Mouse (Mus musculus): ENCODE data around the gene Zdhhc16. TPM values are rescaled to one million over a fixed set of nuclear protein-coding genes. Genes with fewer than 3 reads are reported as not detected.
A peak's percentile ranks its signal among the peaks of the same experiment; 100 is the strongest.

The Zdhhc16 gene
- polyA plus RNA-seq, 1 experiment, result 43.9 TPM

- TF ChIP-seq CTCF (IDR thresholded peaks at IDR 0.05; ENCODE audit: low read depth, low read length) (no peak), POLR2A (IDR thresholded peaks at IDR 0.05; ENCODE audit: borderline replicate concordance, low read depth, low read length) (no peak)
- peak overlapping the region; percentile 87 for H3K4me3 ChIP-seq (ENCODE audit: insufficient read depth, low read length)
- peak overlapping the region; percentile 75 for H3K27ac ChIP-seq (ENCODE audit: insufficient read depth, low read depth, low read length)
- peaks cover 25% of the 10 kb centered on the region for H3K4me1 ChIP-seq (ENCODE audit: control insufficient read depth, insufficient read depth, low read length)
Measured at GRCm38 (mm10) chr19:41913774-41914591, 19.3 kb upstream of the Zdhhc16 start.

- H3K4me1 ChIP-seq (ENCODE audit: control insufficient read depth, insufficient read depth, low read length), result peaks cover 25% of the 10 kb centered on the region
- peak overlapping the region; percentile 75 for H3K27ac ChIP-seq (ENCODE audit: insufficient read depth, low read depth, low read length)
Measured at GRCm38 (mm10) chr19:41914592-41914882, 18.7 kb upstream of the Zdhhc16 start.

GRCm38 (mm10) chr19:41915294-41915693 is 18.0 kb upstream of the Zdhhc16 start:
- H3K4me3 ChIP-seq (ENCODE audit: insufficient read depth, low read length), result no peak overlapping the region
- peak overlapping the region; percentile 9; the same call in 1 of the 2 replicates for H3K27ac ChIP-seq (ENCODE audit: insufficient read depth, low read depth, low read length)
- peaks cover 25% of the 10 kb centered on the region for H3K4me1 ChIP-seq (ENCODE audit: control insufficient read depth, insufficient read depth, low read length)
- TF ChIP-seq CTCF (IDR thresholded peaks at IDR 0.05; ENCODE audit: low read depth, low read length), result no peak
- TF ChIP-seq POLR2A (IDR thresholded peaks at IDR 0.05; ENCODE audit: borderline replicate concordance, low read depth, low read length), result no peak

More at GRCm38 (mm10) chr19:41914592-41914882, 18.7 kb upstream of the Zdhhc16 start:
- H3K4me3 ChIP-seq (ENCODE audit: insufficient read depth, low read length), result peak overlapping the region; percentile 87; the same call in 1 of the 2 replicates

- TF ChIP-seq POLR2A (IDR thresholded peaks at IDR 0.05; ENCODE audit: borderline replicate concordance, low read depth, low read length) (no peak), CTCF (IDR thresholded peaks at IDR 0.05; ENCODE audit: low read depth, low read length) (no peak)
- H3K27ac ChIP-seq (ENCODE audit: insufficient read depth, low read depth, low read length), result peak overlapping the region; percentile 60
- H3K4me1 ChIP-seq (ENCODE audit: control insufficient read depth, insufficient read depth, low read length), result peaks cover 22% of the 10 kb centered on the region
- no peak overlapping the region for H3K4me3 ChIP-seq (ENCODE audit: insufficient read depth, low read length)
Measured at GRCm38 (mm10) chr19:41916853-41917252, 16.4 kb upstream of the Zdhhc16 start.

- TF ChIP-seq POLR2A (IDR thresholded peaks at IDR 0.05; ENCODE audit: borderline replicate concordance, low read depth, low read length), result no peak
- no peak for TF ChIP-seq CTCF (IDR thresholded peaks at IDR 0.05; ENCODE audit: low read depth, low read length)
- H3K4me1 ChIP-seq (ENCODE audit: control insufficient read depth, insufficient read depth, low read length), result peaks cover 22% of the 10 kb centered on the region
- no peak overlapping the region for H3K4me3 ChIP-seq (ENCODE audit: insufficient read depth, low read length)
- H3K27ac ChIP-seq (ENCODE audit: insufficient read depth, low read depth, low read length), result no peak overlapping the region
Measured at GRCm38 (mm10) chr19:41919471-41919870, 13.8 kb upstream of the Zdhhc16 start.

GRCm38 (mm10) chr19:41920412-41921067 is 12.7 kb upstream of the Zdhhc16 start:
- Histone ChIP-seq H3K27ac (ENCODE audit: insufficient read depth, low read depth, low read length) (no peak overlapping the region), H3K4me3 (ENCODE audit: insufficient read depth, low read length) (no peak overlapping the region), H3K4me1 (ENCODE audit: control insufficient read depth, insufficient read depth, low read length) (peaks cover 15% of the 10 kb centered on the region)
- TF ChIP-seq CTCF (IDR thresholded peaks at IDR 0.05; ENCODE audit: low read depth, low read length), result no peak
- no peak for TF ChIP-seq POLR2A (IDR thresholded peaks at IDR 0.05; ENCODE audit: borderline replicate concordance, low read depth, low read length)

GRCm38 (mm10) chr19:41932686-41933085 is 594 bp upstream of the Zdhhc16 start:
- Histone ChIP-seq H3K4me3 (ENCODE audit: insufficient read depth, low read length) (peak overlapping the region; percentile 85), H3K27ac (ENCODE audit: insufficient read depth, low read depth, low read length) (peak overlapping the region; percentile 24), H3K4me1 (ENCODE audit: control insufficient read depth, insufficient read depth, low read length) (peaks cover 10% of the 10 kb centered on the region)
- TF ChIP-seq POLR2A (IDR thresholded peaks at IDR 0.05; ENCODE audit: borderline replicate concordance, low read depth, low read length) (no peak), CTCF (IDR thresholded peaks at IDR 0.05; ENCODE audit: low read depth, low read length) (no peak)

- TF ChIP-seq CTCF (IDR thresholded peaks at IDR 0.05; ENCODE audit: low read depth, low read length) (no peak), POLR2A (IDR thresholded peaks at IDR 0.05; ENCODE audit: borderline replicate concordance, low read depth, low read length) (no peak)
- H3K4me3 ChIP-seq (ENCODE audit: insufficient read depth, low read length), result peak overlapping the region; percentile 82
- H3K27ac ChIP-seq (ENCODE audit: insufficient read depth, low read depth, low read length), result no peak overlapping the region
- peaks cover 10% of the 10 kb centered on the region for H3K4me1 ChIP-seq (ENCODE audit: control insufficient read depth, insufficient read depth, low read length)
Measured at GRCm38 (mm10) chr19:41934124-41934523, 844 bp downstream of the Zdhhc16 start.

GRCm38 (mm10) chr19:41935921-41936320 is 2.6 kb downstream of the Zdhhc16 start:
- H3K27ac ChIP-seq (ENCODE audit: insufficient read depth, low read depth, low read length), result no peak overlapping the region
- TF ChIP-seq CTCF (IDR thresholded peaks at IDR 0.05; ENCODE audit: low read depth, low read length) (no peak), POLR2A (IDR thresholded peaks at IDR 0.05; ENCODE audit: borderline replicate concordance, low read depth, low read length) (no peak)
- H3K4me1 ChIP-seq (ENCODE audit: control insufficient read depth, insufficient read depth, low read length), result peaks cover 10% of the 10 kb centered on the region
- no peak overlapping the region for H3K4me3 ChIP-seq (ENCODE audit: insufficient read depth, low read length)

GRCm38 (mm10) chr19:41938539-41938938 is 5.3 kb downstream of the Zdhhc16 start:
- Histone ChIP-seq H3K4me1 (ENCODE audit: control insufficient read depth, insufficient read depth, low read length) (peaks cover 5% of the 10 kb centered on the region), H3K27ac (ENCODE audit: insufficient read depth, low read depth, low read length) (no peak overlapping the region), H3K4me3 (ENCODE audit: insufficient read depth, low read length) (no peak overlapping the region)
- no peak for TF ChIP-seq CTCF (IDR thresholded peaks at IDR 0.05; ENCODE audit: low read depth, low read length)
- TF ChIP-seq POLR2A (IDR thresholded peaks at IDR 0.05; ENCODE audit: borderline replicate concordance, low read depth, low read length), result no peak

Data from bone marrow macrophage, adult 2 months (primary cell).